Mouse (Mus musculus) left cerebral cortex, adult 18-20 months (tissue): Measurements from ENCODE around the gene Vps13d. TPM values are rescaled to one million over a fixed set of nuclear protein-coding genes. Genes with fewer than 3 reads are reported as not detected.
A peak's percentile ranks its signal among the peaks of the same experiment; 100 is the strongest.

Source experiments
- DNase-seq, 2 experiments: peaks; one replicate each; pipeline ENCODE4 v3.0.0; 2021 to 2022; ENCODE audit warnings: low spot score in 2 of 2, mixed read lengths in 1 of 2
- total RNA-seq, 2 experiments: library from RNA; stranded (reverse); gene quantifications; 2 replicates each; pipeline ENCODE4 v1.2.3; 2021

The Vps13d gene
- total RNA-seq, 2 experiments from 2014 or later, result 52.0 to 59.4 TPM

DNA sequence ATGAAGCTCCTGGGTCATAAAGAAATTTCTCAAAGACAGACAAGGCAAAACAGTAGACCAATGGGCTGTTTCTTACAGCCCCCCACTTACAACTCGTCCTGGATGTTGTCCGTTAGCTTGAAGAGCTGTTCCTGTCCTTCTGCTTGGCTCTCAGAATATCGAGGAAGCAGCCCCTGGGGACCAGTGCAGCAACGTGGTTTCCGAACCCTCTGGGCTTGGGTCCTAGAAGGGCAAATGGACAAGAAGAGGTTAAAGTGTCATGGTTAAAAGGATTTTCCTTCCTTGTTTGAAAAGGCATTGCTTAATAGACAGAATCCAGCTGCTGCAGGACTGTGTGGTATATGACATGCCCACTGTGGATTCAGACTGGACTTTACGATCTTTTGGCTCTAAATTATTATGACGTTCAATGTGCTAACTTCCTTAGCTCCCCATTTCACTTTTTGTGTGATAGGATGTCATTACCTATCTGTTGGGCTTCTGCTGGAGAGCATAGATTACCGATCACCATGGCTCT lies 211.5 kb downstream of the Vps13d start:
- DNase-seq, result no peak

DNA sequence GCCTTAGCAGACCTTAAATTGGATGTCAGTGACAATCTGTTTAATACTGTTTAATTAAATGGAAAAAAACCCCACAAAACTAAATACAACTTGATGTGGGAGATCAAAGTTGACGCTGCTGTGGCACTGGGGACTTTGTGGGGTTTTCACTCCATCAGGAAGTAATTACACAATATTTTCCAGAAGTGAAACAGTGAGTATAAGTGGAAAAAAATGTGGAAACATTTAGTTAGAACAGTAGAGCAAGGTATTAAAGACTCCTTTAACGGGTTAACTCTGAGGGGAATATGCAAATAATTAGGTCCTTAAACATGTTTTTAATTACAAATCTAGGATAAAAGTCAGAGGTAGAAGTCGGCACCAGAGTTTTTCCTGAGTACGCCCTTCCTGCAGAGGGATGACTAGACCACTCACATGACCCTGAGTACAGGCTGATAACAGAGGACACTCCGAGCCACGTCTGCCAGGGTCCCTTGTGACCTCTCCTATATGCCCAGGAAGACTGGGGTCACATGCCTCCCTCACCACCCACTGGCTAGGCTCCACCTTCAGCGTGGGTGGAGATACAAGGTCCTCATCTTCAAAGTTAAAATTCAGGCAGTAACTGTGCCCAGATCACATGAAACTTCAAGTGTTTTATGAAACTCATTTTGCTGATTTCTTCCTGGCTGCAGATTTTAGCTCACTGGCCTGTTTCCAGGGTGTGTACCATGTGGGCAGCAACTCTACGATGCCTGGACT lies 213.8 kb downstream of the Vps13d start:
- DNase-seq, result peak; percentile 21 to 50

GRCm38 (mm10) chr4:144980110-144980509 lies 214.7 kb downstream of the Vps13d start:
- DNase-seq, result no peak

DNA sequence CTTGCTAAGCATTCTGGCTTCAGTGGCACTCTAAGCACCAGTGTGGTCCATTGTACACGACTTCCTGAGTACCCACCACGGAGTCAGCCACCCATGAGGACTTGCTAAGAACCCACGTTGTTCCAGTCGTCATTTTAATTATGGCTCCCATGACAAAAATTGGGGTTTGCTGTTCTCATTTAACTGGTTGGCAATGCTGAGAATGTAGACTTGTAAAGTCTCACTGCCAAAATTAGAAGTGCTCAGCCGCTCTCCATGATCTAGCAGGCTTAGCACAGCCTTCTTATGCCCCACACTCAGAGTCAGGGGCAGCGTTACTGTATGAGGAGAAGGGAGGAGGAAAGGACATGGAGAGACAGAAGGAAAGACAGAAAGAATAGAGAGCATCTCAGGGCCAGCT lies 216.8 kb downstream of the Vps13d start:
- DNase-seq, result no peak

DNA sequence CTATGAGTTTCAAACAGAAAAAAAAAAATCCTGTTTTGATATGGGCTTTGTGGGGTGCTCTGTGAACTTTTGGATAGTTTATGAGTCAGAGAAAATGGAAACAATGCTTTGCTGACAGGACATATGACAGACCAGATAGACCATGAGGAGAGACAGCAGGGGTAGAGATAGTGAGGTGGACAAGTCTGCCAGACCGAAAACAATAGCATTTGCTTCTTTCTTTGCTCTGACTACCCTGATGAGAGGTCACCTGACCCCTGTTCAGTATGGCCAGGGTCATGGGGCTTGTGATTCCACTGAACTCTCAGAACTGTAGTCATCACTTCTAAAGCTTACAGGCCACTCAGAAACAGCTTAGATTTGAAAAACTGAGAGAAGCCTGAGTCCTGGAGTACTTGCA lies 217.7 kb downstream of the Vps13d start:
- no peak for DNase-seq

- DNase-seq, result no peak
Measured at GRCm38 (mm10) chr4:144975505-144975904, 219.3 kb downstream of the Vps13d start.

GRCm38 (mm10) chr4:144974458-144974857 lies 220.3 kb downstream of the Vps13d start:
- DNase-seq, result no peak

DNA sequence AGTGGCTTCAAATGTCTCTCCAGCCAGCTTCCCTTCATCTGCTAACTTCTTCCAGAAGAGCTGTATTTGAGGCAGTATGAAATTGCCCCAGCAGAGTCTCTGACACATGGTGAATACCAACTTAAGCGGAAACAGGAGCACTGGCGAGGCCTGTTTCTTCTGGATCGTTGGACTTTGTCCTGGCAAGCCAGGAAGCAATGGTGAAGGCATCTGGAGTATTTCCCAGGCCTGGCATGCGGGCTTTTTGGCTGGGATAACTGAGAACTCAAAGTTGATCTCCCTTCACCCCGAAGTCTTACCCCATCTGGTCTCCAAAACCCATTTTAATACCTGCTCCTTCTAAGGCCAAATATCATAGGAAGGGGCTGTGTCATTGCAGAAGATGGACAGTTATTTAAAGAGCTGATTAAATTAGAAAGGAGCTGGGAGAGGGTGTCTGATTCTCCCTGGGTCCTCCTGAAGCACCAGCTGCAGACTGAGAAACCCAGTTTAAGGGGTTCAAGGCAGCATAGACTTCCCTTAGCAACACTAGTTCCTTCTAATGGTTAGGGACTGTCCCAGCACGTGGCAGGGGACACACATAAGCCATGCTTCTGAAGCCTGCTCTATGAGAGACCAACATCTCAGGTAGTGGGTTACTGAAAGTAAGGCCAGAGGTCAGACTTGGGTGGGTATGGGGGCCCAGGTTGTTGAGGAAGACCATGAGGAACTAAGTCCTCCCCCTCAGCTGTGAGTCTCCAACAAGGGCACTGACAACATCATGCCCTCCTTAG lies 221.7 kb downstream of the Vps13d start:
- peak in 1 of 2 experiments; percentile 26 for DNase-seq

DNA sequence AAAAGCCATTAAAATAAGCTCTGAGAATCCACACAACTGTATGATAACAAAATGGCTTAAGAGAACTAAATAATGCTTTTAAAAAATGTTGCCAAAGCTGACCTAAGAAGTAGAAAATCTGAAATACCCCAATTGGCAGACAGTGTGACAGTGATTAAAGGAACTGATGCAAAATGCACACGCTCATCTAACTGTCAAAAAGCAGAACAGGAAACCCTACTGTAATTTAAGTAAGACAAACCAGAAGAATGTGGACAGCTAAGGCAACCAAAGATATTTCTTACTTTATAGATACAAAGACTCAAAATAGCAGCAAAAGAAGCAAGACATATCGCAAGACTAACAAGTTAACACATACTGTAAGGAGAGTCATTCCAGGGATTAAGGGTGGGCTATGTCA lies 223.8 kb downstream of the Vps13d start:
- DNase-seq, result no peak

DNA sequence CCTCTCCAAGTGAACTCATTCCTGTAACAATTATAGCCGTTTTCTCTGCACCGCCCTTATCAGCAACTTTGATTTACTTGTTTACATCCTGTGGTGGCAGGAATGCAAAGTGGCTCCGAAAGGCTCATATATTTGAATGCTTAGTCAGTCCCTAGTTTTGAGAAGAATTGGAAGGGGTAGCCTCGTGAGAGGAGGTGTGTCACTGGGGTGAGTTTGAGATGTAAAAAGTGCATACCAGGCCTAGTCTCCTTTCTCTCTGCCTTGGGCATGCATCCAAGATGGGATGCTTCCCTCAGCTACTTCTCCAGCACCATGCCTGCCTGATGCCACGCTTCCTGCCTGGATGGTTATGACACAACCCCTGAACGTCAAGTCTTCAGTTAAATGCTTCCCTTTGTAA lies 225.8 kb downstream of the Vps13d start:
- no peak for DNase-seq

GRCm38 (mm10) chr4:144968371-144968770 lies 226.4 kb downstream of the Vps13d start:
- no peak for DNase-seq

DNA sequence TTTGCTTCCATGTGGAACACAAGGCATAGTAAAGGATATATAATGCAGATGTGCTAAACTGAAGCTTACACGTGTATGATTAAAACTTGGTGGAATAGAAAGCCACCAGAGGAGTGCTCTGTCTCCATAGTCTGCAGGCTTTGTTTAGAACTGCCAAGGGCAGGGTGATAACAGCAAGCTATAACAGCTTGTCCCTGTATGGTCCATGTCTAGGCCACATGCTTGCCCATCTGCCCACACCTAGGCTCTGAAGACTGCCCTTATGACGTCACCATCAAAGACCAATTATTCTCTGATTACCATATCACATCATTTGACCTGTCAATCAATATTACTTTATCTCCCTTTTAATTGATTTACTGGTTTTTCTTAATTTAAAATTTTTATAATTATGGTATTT lies 229.6 kb downstream of the Vps13d start:
- DNase-seq, result no peak

- no peak for DNase-seq
Measured at GRCm38 (mm10) chr4:144961696-144962095, 233.1 kb downstream of the Vps13d start.

GRCm38 (mm10) chr4:144961232-144961631 lies 233.6 kb downstream of the Vps13d start:
- no peak for DNase-seq

DNA sequence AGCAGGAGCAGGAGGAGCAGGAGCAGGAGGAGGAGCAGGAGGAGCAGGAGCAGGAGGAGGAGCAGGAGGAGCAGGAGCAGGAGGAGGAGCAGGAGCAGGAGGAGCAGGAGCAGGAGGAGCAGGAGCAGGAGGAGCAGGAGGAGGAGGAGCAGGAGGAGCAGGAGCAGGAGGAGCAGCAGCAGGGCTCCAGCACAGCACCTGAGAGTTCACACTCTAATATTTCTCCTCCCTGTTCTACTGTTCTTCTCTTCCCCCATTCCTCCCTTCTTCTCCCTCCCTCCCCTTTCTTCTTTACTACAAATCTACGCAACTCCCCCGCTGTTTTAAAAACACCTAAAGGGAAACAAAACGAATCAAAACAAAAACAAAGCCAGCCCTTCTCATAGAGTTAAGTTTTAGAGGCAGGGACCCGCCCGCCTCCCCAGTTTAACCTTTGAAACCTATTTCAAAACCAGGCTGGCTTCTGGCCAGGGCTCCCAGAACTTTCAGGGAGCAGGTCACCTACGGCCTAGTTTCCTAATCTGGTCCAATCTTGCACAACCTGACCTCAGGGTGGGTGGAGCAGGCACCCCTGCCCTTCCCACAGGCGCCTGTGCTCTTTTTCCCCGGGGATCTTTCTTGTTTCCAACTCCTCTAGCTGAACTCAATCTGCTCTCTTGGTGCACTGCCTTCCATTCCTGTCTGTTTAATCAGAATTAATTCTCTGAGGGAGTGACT lies 234.5 kb downstream of the Vps13d start:
- no peak for DNase-seq

- no peak for DNase-seq
Measured at GRCm38 (mm10) chr4:144957721-144958120, 237.1 kb downstream of the Vps13d start.

GRCm38 (mm10) chr4:144957186-144957585 lies 237.6 kb downstream of the Vps13d start:
- no peak for DNase-seq

DNA sequence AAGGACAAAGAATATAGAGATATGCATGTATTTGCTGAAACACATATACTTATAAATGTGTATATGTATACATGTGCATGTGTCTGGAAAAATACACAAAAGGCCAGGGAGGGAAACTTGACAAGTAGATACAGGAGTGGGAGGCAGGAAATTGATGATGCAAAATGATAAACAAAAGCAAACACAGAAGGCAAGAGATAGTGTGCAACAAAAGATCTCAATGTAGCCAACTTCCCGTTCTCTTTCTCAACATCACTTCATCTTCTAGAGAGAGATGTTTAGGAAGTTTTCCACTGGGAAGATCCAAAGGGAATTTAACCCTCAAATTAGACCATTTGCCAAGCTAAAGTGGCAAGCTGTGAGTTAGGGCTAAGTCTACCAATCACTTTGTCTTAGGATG lies 238.5 kb downstream of the Vps13d start:
- DNase-seq, result no peak

DNA sequence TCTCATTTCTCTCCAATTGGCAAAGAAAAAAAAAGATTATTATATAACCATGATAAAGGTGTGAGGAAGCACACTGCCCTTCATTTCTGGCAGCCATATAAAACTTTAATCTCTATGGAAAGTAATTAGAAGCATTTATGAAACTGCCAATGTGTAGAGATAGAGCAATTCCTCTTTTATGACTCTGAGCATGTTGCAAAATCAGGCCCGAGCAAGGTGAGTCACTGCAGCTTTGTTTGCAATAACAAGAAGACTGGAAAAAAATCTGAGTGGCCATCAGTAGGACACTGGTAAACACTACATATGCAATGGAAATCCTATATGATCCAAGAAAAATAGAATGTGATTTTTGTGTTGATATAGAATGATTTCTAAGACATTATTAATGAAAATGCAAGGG lies 238.9 kb downstream of the Vps13d start:
- DNase-seq, result no peak

GRCm38 (mm10) chr4:144953421-144953820 lies 241.4 kb downstream of the Vps13d start:
- no peak for DNase-seq

DNA sequence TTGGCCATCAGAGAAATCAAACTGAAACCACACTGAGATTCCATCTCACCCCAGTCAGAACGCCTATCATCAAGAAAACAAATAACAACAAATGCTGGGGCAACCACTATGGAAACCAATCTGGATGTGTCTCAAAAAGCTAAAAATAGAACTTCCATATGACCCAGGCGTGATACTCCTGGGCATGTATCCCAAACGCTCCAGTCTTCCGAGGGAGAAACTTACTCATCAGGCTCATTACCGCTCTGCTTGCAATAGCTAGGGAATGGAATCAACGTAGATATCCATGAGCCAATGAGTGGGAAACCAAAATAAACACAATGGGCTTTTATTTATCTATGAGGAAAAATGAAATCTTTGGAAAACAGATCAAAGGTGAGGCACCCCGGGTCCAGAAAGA lies 242.9 kb downstream of the Vps13d start:
- DNase-seq, result no peak

GRCm38 (mm10) chr4:144950883-144951282 lies 243.9 kb downstream of the Vps13d start:
- DNase-seq, result no peak
